ENCODE assay signal across 19 mouse cellular contexts in genomic region chr1:136918791-136919190, GRCm38 (mm10). TPM values are rescaled to one million over a fixed set of nuclear protein-coding genes. Genes with fewer than 3 reads are reported as not detected.
DNase-seq lines count a peak whose midpoint lies in the region; ATAC-seq and TF ChIP-seq lines count a peak whose summit lies in the region.
"Had no signal": no experiment of that assay in that cellular context is flagged by ENCODE, and none has a peak within 500 bp of the region (broad histone marks: within the 10 kb centered on the region; RNA-seq: fewer than 3 reads in every experiment).

No protein-coding gene starts in this region.

- H3K4me2 ChIP-seq in lung, embryonic 14.5 days: no peak overlapping the region
- H3K4me2 ChIP-seq in heart, embryonic 12.5 days: peak overlapping the region; percentile 43
- no peak overlapping the region for H3K4me2 ChIP-seq in hindbrain, postnatal 0 days (ENCODE audit: low read depth, low read length)
- H3K4me2 ChIP-seq: forebrain, embryonic 15.5 days; midbrain, embryonic 12.5 days; neural tube, embryonic 13.5 days had no signal

- no peaks in the 10 kb centered on the region for H3K4me1 ChIP-seq in lung, embryonic 14.5 days (ENCODE audit: insufficient read depth)
- H3K4me1 ChIP-seq in heart, embryonic 12.5 days (replicated peaks): 0 out of 2 replicates have a peak, but pooled peaks cover 11% of the 10 kb centered on the region
- H3K4me1 ChIP-seq in hindbrain, postnatal 0 days (ENCODE audit: insufficient read depth, low read length): no peaks in the 10 kb centered on the region
- H3K4me1 ChIP-seq: forebrain, embryonic 15.5 days; midbrain, embryonic 12.5 days; neural tube, embryonic 13.5 days had no signal

- ATAC-seq in lung, embryonic 14.5 days (ENCODE audit: insufficient read depth): no peak
- ATAC-seq in heart, embryonic 12.5 days (ENCODE audit: insufficient number of reproducible peaks, low FRiP score): no peak
- ATAC-seq in hindbrain, postnatal 0 days: no peak
- ATAC-seq: forebrain, embryonic 15.5 days had no signal

- no peaks in the 10 kb centered on the region for H3K36me3 ChIP-seq in lung, embryonic 14.5 days (ENCODE audit: insufficient read depth)
- H3K36me3 ChIP-seq in heart, embryonic 12.5 days: no peaks in the 10 kb centered on the region
- H3K36me3 ChIP-seq in hindbrain, postnatal 0 days (ENCODE audit: insufficient read depth, low read length): no peaks in the 10 kb centered on the region
- H3K36me3 ChIP-seq: forebrain, embryonic 15.5 days; midbrain, embryonic 12.5 days; neural tube, embryonic 13.5 days had no signal

- intact Hi-C loops in gastrocnemius, adult 2 months (cut with DNase I): no loop called here
- intact Hi-C loops in gastrocnemius, postnatal 14 days (cut with DNase I; ENCODE audit: low total_unique reads): no loop called here

- H3K27me3 ChIP-seq in lung, embryonic 14.5 days (ENCODE audit: insufficient read depth, low read length): no peaks in the 10 kb centered on the region
- no peaks in the 10 kb centered on the region for H3K27me3 ChIP-seq in heart, embryonic 12.5 days (replicated peaks)
- no peaks in the 10 kb centered on the region for H3K27me3 ChIP-seq in hindbrain, postnatal 0 days (ENCODE audit: insufficient read depth, low read length)
- H3K27me3 ChIP-seq: midbrain, embryonic 12.5 days; neural tube, embryonic 13.5 days had no signal

- H3K9ac ChIP-seq in lung, embryonic 14.5 days: no peak overlapping the region
- no peak overlapping the region for H3K9ac ChIP-seq in heart, embryonic 12.5 days
- no peak overlapping the region for H3K9ac ChIP-seq in hindbrain, postnatal 0 days (replicated peaks; ENCODE audit: low read length)
- H3K9ac ChIP-seq: forebrain, embryonic 15.5 days; midbrain, embryonic 12.5 days; neural tube, embryonic 13.5 days had no signal

- WGBS in lung, embryonic 14.5 days: 24% methylated on average over 9 of the region's 9 CpGs
- 17% methylated on average over 9 of the region's 9 CpGs for WGBS in heart, embryonic 12.5 days
- 61% methylated on average over 9 of the region's 9 CpGs for WGBS in hindbrain, postnatal 0 days

- peak overlapping the region; percentile 13 for H3K4me3 ChIP-seq in gastrocnemius, adult 2 months
- no peak overlapping the region for H3K4me3 ChIP-seq in lung, embryonic 14.5 days (ENCODE audit: low read depth, low read length)
- H3K4me3 ChIP-seq in heart, embryonic 12.5 days: no peak overlapping the region
- H3K4me3 ChIP-seq in hindbrain, postnatal 0 days (ENCODE audit: low read length): no peak overlapping the region
- H3K4me3 ChIP-seq: erythroblast, embryonic 14.5 days; forebrain, embryonic 15.5 days; midbrain, embryonic 12.5 days; neural tube, embryonic 13.5 days had no signal

- H3K9me3 ChIP-seq in lung, embryonic 14.5 days (ENCODE audit: low read depth, low read length): no peaks in the 10 kb centered on the region
- H3K9me3 ChIP-seq in heart, embryonic 12.5 days (replicated peaks): no peaks in the 10 kb centered on the region
- H3K9me3 ChIP-seq in hindbrain, postnatal 0 days (ENCODE audit: low read length): no peaks in the 10 kb centered on the region
- H3K9me3 ChIP-seq: forebrain, embryonic 15.5 days; midbrain, embryonic 12.5 days; neural tube, embryonic 13.5 days had no signal

- H3K27ac ChIP-seq in gastrocnemius, adult 2 months: no peak overlapping the region
- H3K27ac ChIP-seq in lung, embryonic 14.5 days (ENCODE audit: low read depth): no peak overlapping the region
- peak overlapping the region; percentile 77 for H3K27ac ChIP-seq in heart, embryonic 12.5 days (ENCODE audit: poor library complexity, severe bottlenecking)
- H3K27ac ChIP-seq in hindbrain, postnatal 0 days: no peak overlapping the region
- H3K27ac ChIP-seq: forebrain, embryonic 15.5 days; midbrain, embryonic 12.5 days; neural tube, embryonic 13.5 days had no signal

- DNase-seq in gastrocnemius, adult 2 months: no peak
- no peak for DNase-seq in gastrocnemius, postnatal 14 days
- DNase-seq in lung, embryonic 14.5 days: peak; percentile 37
- DNase-seq in lung, postnatal 25 days (ENCODE audit: low spot score): no peak
- DNase-seq in kidney, postnatal 14 days: peak; percentile 40
- DNase-seq in hindbrain, postnatal 0 days (ENCODE audit: low spot score): no peak
- no peak for DNase-seq in cerebellum, adult 9-10 months
- DNase-seq: cerebellum, adult 11-12 months; layer of hippocampus, postnatal 36 days; lung, adult 18-20 months; thymus, postnatal 25 days had no signal

- no peak for TF ChIP-seq CTCF in gastrocnemius, adult 2 months (IDR thresholded peaks at IDR 0.05)
- no peak for TF ChIP-seq CTCF in lung, embryonic 14.5 days (IDR thresholded peaks at IDR 0.05; ENCODE audit: low read depth)
- no peak for TF ChIP-seq CTCF in hindbrain, postnatal 0 days (IDR thresholded peaks at IDR 0.05; ENCODE audit: low read depth)

RNA-seq across cellular contexts. Expression of gene Nr5a2, which starts 41.5 kb away (rescaled TPM):
- under 1 TPM; 0.11 to 0.26 TPM for total RNA-seq in gastrocnemius, adult 2 months (2021)
- total RNA-seq in gastrocnemius, postnatal 14 days (2021): 1 to 10 TPM; 1.6 to 2.6 TPM
- polyA plus RNA-seq in lung, embryonic 14.5 days (2014; fragmentation: Nextera tagmentation; extraction: Ambion mirVana): 3.6 and 4.1 TPM in 2 replicates
- polyA plus RNA-seq in heart, embryonic 12.5 days (2016; fragmentation: Nextera tagmentation; extraction: Ambion mirVana): 0.04 and 0.12 TPM in 2 replicates
- 0.68 and 0.84 TPM in 2 replicates for total RNA-seq in hindbrain, postnatal 0 days (2014; rRNA removed)
- 0.31 and 0.32 TPM in 2 replicates for polyA plus RNA-seq in hindbrain, postnatal 0 days (2015; fragmentation: Nextera tagmentation; extraction: Ambion mirVana)
- total RNA-seq: common myeloid progenitor, adult 5-6 weeks; hematopoietic stem cell, adult 5-6 weeks; layer of hippocampus, postnatal 36 days; left cerebral cortex, postnatal 25 days had no signal

Comparison
In these comparisons a context has a peak if more than half of its experiments do, and no peak if none do; other contexts are left out.
1. DNase-seq: peak in lung, embryonic 14.5 days (single experiment) and kidney, postnatal 14 days (single experiment); none in gastrocnemius, adult 2 months (single experiment), gastrocnemius, postnatal 14 days (single experiment), lung, postnatal 25 days (single experiment), hindbrain, postnatal 0 days (single experiment) and cerebellum, adult 9-10 months (single experiment).